Mouse (Mus musculus): ENCODE results near the gene Fam170b.

Gene Fam170b

DNA sequence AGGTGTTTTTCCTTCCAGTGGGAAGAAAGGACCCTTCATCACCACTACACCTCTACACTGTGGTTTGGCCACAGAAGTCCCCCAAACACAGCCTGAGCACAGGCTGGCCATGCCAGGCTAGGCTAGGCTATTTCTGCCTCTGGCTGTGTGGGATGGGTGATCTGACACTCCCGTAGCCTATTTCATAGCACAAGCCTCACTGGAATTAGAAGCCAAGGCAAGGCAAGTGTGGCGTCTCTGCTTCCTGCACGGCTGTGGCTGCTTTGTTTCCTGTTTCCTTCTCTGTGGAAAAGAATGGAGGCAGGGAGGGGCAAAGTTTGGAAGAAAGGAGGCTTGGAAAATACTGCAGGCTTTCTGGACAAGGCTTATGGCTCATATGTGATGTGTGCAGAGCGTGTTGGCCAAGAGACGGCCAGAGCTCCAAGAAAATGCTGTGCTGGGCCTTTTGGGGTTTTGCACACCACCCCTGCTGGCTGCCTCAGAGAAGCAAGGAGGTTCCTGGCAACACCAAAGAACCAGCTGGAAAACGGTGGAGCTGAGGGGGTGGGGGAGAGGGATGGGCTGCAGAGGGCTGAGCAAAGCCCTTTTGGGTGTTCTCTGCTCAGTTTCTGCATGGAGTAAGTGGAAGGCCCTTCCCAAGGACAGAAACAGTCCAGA lies 5.6 kb upstream of the Fam170b start:
- peak; percentile 56 for DNase-seq

DNA sequence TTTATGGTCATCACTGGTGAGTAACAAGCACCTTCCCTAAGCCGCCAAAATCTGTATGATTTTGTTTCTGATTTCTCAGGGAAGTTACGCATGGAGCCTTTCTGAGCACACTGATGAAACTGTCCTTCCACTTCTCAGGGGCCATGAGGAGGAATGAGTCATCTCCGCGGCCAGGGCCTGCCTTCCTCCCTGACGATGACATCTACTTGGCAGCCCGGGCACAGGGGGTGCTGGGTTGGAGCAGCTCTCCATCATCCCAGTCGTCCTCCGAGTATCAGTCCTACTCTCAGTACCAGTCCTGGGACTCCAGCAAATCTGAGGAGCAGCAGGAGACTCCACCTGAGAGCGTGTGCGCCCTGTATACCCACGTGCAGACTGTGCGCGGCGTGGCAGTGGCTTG lies 1.4 kb downstream of the Fam170b start:
- no peak for DNase-seq

DNA sequence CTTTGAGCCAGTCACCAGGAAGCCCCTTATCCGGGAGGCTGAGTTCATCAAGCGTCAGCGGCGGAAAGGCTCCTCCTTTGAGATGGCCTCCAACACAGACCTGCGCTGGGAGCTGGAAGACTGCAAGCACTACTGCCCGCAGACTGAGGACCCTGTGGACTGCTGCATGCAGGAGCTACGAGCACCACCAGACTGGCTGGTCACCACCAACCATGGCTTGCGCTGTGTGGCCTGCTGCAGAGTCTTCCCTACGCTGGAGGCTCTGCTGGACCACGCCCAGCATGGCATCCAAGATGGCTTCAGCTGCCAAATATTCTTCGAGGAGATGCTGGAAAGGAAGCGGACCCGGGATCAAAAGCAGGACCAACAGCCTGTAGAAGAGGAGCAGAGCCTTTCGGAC lies 1.8 kb downstream of the Fam170b start:
- no peak for DNase-seq

DNA sequence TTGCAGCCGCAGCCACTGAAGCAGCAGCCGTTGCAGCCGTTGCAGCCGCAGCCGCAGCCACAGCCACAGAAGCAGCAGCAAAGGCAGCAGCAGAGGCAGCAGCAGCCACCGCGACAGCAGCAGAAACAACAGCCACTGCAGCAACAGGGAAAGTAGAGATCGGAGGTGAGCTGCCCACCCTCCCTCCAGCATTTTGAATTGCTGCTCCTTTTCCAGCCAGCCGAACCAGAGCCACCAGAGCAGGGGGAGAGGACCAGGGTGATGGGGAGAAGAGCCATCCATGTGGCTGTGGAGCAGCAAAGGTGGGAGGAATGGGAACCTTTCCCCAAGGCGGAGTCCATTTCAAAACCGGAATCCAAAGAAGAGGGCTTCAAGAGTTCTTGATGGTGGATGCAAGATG lies 2.4 kb downstream of the Fam170b start:
- no peak for DNase-seq

DNA sequence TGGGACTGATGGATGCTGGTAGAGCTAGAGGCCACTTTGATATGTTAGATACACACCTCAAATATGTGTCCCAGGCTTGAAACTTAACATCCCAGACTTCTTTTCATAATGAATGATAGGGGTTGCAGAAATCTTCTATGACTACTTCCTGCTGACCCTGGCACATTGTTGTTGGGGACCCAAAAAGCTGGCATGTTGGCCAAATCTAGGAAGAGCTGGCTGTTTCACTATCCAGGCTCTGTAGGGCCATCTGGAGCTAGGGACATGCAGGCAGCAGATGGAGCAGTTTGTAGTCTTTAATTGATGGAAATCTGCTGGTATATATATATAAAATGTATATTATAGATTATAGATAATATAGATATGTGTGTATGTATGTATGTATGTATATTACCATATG lies 8.3 kb downstream of the Fam170b start:
- DNase-seq = no peak

DNA sequence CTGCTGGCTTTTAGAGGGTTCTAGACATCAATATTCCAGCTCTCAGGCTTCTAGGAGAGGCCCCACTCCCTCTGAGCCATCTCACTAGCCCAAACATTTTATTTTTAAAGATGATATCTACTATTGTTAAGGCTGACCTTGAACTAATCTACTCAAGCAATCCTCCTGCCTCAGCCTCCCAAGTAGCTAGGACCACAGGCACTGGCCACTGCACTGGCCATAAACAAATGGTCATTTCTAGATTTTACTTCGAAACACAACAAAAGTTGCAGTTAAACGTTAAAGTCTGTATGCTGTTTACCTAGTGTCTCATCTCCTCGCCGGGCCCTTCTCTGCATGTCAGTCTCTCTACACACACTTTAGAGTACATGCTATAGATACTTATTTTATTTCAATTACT lies 20.3 kb downstream of the Fam170b start:
- DNase-seq = no peak

DNA sequence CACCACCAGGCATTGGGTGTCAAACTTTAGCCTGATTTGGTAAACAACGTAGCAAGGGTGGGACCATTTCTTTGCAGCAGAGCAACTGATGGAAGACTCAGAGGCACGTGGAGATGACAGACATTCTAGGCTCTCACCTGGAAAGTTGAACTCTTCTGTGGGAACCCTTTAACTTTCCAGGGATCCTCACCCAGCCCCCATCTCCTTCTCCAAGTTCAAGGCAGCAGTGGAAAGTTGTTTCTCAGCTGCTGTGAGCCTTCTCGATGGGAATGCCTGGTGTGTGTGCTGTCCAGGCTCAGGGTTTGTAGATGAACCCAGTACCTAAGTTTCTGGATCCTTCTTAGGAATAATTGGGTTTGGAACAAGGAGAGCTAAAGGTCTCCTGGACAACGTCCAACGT lies 22.5 kb downstream of the Fam170b start:
- DNase-seq = no peak

DNA sequence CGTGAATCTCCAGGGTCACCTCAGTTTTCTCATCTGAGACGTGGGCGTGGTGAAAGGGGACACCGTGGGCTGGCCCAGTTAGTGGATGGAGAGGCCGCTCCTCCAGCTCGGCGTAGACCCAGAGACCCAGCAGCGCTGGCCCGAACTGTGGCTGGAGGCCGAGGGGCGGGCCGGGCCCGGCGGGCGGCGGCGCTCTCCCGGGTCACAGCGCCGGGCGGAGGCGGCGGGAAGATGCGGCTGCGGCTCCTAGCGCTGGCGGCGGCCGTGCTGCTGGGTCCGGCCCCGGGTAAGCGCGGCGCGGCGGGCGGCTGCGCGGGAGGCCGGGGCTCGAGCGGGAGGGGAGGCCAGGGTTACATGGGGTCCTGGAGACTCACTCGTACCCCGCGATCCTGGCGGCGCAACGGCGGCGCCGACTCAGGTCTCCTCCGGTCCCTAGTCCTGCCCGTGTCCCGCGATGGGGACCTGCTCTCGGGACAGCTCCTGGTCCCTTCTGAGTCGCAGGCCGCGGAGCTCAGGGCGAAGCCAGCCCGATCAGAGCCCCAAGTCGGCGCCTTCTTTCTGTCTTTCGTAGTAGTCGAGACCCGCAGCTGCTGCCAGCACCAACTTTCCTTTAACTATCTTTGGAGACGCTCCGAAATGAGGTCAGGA lies 23.0 kb downstream of the Fam170b start, which contains the start of gene Vstm4:
Gene Vstm4, plus strand, starts transcription at position 76 of the 648 bp plus-strand sequence.
- DNase-seq = peak; percentile 80

DNA sequence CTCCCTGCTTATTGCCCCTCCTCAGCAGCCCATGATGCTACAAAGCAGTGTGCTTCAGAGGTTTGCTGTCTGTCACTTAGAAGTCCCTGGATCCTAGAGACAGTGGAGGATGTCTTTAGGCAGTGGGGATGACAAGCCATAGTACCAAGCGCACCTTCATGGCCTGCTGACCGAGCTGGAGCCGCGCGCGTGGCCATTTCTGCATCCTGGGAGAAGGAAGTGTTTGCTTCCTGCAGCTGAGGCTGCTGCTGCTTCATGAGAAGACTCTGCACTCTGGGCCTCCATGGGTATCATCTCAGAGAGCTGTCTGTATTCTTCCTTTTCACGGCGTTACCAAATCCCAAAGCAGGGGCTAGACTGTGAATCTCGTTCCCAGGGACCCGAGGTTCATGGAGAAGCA lies 24.6 kb downstream of the Fam170b start:
- no peak for DNase-seq

DNA sequence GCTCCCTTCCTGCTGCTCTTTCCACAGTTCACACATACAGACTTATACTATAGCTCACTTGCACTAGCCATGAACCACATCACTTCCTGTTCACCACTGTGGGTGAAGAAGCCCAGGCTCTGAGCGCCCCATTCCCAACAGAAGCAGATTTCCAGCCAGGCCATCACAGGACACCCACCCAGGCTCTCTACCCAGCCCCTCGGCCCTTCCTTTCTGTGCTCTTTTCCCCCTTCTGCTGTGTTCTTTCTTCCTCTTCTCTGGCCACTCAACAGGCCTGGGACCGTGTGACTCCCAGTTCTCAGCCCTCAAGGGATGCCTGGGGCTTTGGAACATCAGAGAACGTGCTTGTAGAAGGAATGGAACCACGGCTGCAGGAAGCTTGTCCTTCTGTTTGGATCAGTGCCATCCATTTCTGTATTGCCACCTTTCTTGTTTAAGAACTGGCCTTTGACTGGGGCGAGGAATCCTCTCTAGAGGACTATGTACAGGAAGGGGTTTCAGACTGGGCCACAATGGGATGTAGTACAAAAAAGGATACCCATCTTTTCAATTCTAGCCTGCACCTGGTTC lies 25.3 kb downstream of the Fam170b start:
- DNase-seq = no peak

DNA sequence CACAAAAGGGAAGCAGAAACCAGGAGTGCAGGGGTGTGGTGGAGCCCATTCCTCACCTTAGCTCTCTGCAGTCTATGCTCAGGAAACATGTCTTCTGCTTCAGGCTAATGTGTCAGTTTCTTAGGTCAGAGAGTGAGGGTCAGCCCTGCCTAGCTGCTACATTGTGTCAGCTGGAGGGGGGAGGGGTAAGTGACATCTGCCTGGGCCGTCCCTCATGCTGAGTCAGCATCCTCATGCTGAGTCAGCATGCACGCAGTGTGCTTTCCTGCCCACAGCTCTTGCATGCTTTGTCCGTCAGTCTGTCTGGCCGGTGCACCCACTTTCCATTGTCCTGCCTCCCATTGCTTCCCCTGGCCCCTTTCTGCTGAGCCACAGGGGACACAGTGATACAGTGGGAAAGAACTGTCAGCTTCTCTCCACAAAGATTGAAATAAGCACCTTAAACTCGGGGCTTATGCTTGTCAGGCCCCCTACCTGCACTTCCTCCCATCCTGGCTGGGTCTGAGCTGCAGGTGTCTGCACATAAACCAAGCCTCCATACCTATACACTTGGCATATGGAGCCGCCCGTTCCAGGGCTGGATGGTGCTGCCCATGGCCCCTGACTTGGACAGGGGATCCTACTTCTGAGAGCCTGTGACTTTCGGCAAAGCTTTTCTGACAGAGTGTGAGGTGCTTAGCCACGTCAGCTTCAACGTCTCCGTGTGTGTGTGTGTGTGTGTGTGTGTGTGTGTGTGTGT lies 26.2 kb downstream of the Fam170b start:
- peak; percentile 49 for DNase-seq

DNA sequence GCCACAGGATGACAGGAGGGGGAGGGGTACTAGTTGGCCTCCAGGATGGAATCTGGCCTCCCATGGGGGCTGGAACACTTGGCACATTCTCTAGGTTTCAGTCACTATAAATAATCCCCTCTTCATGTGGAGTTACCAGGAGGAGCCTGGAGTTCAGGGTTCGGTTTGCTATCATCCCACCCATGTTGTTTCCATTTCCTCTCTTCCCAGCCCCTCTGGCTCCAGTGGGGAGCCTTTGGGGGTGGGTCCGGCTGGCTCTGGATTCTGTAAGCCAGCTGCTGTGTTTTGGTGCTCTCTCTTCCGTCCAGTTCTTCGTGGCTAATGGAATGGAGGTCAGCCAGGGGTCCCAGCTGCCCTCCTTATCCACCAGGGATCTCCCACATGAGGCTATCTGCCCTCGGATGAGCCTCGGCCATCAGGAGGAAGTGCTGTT lies 27.4 kb downstream of the Fam170b start:
- peak; percentile 80 for DNase-seq

DNA sequence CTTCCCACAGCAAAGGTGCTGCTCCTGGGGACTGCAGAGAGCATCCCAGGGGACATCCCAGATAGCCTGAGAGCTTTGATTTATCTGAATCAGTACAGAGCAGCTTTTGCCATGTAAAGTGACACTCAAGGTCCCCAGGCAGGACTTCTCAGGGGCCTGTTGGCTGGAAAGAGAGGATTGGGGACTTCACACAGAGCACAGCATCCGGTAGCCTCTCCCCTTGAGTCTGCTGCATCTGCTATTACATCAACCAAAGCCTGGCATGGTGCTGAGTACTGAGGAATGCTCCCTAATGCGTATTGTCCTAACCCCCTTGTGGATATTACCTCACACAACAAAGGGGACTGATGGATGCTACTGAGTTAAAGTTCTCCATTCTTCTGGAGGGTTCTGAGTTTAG lies 27.9 kb downstream of the Fam170b start:
- no peak for DNase-seq

DNA sequence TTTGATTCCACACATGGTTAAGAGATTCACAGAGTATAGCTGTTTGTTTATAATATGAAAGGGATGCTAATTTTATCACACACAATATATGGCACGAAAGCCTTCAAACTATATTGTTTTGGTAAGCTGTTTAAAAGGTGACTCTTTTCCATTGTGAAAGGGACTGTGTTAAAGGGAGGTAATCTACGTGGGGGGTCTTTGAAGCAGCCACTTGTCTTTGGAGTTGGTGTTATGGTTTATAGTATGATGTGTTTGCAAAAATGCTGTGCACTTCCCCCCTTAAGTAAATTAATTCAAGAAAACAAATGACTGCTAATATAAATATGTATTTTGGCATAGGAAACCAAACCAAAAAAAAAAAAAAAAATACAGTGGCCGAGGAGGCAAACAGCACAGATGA lies 31.6 kb downstream of the Fam170b start:
- no peak for DNase-seq

DNA sequence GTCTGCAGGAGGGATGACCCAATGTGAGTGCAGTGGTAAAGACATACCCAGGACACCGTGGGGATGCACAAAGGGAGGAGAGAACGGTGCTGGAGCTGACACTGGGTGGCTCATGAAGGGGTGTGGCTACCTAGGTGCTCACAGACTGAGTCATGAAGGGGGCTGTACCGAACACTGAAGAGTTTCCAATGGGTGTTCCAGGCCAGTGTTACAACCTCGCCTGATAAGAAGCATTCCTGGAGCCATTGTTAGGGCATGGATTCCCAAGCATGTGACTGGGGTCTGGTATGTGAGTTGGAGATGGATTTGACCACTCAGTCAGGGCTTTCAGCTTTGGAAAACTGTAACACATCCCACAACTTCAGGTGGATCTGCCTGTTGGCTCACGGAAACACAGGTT lies 38.2 kb downstream of the Fam170b start:
- DNase-seq = no peak

DNA sequence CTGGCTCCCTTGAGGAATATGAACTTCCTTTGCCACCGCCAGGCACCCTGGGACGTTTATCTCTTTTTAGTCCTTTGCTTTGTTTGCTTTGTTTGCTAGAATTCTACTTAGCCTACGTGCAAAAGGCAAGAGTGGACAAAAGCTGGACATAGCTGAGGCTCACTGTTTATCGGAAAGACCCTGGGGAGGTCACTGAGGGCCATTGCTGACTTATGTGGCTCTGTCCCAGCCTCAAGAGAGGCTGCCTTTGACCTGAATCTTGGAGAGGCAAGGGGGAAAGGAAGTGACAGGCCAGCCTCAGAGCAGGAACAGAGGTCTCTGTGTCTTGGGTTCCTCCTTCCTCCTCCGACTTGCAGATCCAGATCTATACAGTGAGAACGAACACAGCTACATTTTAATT lies 43.8 kb downstream of the Fam170b start:
- DNase-seq = peak; percentile 57

DNA sequence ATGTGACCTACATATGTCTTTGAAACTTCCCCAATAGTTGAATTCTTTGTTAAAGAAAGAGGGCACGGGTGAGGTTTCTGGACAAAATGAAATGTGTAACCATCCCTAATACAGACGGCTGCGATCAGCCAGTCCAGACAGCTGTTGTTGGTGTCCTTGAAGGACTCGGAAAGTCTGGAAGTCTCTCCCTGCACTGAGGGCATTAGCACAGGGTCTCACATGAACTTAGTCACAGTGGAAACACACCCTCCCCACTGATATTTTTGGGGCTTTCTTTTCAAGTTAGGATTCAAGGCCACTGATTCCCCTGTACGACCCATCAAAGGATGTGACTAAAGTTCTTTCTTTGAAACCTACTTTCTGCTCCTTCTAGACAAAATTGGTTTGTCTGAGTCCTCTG lies 46.6 kb downstream of the Fam170b start:
- DNase-seq = no peak

DNA sequence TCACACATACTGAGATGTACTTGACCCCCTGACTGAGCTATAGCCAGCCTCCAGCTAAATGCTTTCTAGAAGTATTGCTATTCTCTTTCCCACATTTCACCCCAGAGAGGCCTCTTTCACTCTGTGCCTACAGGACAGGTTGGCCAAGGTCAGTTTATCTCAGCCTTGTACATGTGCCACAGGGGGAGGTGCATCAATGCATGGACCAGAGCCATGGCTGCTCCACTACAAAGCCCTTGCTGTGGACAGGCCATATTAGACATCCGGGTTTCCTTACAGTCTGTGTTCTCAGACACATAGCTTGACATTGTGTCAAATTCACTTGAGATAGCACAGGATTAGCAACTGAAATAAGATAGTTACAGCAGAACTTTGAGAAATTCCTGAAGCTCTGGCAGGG lies 47.9 kb downstream of the Fam170b start:
- DNase-seq = no peak
